Mouse (Mus musculus) CD4-positive, CD25-positive, alpha-beta regulatory T cell, adult 2 months (primary cell): ENCODE data around the gene Mpzl2.
"Not testable (repeated sequence)": the region's sequence is repeated elsewhere in the genome, so short reads cannot be mapped to it uniquely, and the experiment has no call there.

ENCODE experiments used
- DNase-seq: peaks from one replicate; pipeline ENCODE4 v3.0.0-alpha.2; 2012; ENCODE audit warnings: low read depth, low spot score

Mpzl2 gene

DNA sequence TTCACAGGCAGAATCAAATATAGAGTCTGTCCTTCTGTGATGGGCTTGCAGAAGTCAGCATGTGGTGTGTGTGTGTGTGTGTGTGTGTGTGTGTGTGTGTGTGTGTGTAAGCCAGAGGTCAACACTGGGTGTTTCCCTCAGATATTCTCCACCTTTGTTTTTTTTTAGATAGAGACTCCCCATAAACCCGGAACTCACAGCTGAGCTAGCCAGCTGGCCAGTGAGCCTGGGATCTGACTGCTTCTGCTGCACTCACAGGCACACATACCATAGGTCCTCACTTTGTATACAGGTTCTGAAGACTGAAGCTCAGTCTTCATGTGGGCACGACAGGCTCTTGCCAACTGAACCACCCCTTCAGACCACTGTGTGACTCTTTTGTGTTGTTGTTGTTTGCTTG is 7.3 kb upstream of the Mpzl2 start:
- no peak for DNase-seq

DNA sequence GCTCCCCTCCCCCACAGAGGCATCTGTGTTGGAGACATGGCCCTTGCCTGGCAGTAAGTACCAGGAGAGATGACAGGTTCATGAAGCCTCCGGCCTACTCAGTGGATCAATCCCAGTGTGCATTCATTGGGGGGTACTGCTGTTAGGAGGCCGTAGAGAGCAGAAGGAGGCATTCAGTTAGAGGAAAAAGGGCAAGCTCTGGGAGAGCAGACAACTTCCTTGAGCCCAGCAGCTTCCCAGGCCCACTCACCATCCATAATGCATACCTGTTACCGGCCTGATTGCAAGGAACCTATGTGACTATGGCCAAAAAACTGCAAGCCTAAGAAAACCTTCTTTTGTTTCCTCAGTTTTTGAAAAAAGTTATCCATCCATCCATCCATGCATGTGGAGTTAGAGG is 5.1 kb upstream of the Mpzl2 start:
- DNase-seq, result no peak

DNA sequence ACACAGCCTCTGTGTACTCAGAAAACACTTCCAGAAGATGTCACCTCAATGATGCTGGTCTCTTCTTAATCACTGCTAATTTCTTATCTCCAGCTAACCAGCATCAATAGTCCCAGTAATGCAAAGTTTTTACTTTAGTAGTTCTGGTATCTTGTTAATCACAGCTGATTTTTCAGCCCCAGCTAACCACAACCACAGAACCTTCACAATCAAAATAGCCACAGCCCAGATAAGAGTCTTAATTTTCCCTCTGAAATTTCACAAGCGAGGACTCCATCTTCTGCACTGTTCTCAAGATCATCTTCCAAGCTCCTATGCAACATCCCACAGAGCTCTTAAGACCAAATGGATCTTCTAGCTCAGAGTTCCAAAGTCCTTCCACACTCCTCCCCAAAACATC is 1.8 kb upstream of the Mpzl2 start:
- not testable (repeated sequence) for DNase-seq

DNA sequence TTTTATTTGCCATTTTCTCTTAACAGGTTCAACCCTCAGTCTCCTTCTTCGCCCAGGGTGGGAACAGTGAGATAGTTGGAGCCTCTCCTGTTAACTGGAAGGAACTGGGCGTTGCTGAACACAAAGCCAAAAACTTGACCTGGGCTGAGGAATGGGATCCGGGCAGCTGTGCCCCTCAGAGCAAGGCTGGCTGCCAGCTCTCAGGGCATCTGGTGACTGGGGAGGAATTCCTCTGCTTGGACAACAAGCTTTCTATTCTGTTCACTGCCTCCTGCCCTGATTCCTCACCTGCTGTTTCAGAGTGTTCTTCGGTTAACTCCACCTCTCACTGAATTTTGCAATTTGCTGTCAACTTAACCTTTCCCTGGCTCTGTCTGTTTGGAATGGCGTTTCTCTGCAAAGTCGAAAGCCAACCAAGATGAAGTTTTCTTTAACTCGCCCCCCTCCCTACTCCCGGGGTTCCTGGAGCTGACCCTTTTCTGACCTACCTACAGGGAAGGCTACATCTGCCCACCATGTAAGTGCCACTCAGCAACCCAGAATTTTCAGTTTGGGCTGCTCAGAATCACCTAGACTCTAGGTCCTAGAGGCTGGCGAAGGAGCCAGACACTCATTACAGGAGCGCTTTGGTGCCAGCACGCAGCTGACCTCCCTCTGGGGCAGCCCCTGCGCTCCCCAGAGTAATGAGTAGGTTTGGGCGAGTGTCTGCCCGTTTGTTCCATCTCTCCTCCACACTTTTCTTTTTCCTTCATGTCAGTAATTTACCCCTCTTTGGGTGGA is 657 bp downstream of the Mpzl2 start:
- DNase-seq, result no peak

DNA sequence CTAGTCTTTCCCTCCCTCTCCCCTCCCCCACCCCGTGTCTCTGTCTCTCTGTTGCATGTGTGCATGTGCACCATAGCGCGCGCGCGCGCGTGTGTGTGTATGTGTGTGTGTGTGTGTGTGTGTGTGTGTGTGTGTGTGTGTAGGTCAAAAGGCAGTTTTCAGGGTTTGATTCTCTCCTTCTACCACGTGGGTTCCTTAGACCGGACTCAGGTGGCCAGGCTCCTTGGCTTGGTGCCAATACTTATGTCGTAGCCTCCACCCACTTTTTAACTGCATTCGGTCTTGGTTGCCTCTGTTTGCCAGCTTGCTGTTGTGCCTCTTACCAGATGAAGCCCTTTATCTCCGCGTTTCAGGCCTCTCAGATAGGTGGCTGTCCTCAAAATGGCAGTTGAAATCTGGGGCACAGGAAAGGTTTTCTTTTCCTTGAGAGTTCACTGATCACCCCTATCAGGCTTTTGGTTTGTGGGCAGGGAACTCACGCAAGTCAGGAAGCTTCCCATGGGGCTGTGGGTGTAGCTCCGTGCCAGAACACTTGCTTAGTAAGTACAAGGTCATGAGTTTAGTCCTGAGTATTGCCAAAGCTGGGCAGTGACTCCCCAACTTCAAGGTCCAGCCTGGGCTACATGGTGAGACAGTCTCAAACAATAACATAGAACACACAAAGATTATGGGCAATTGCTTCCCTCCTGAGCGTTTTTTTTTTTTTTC is 1.7 kb downstream of the Mpzl2 start:
- DNase-seq, result peak; percentile 36

GRCm38 (mm10) chr9:45042056-45042720 is 2.6 kb downstream of the Mpzl2 start:
- DNase-seq, result peak; percentile 37

GRCm38 (mm10) chr9:45042947-45043346 is 3.3 kb downstream of the Mpzl2 start:
- DNase-seq, result peak; percentile 32

- DNase-seq, result no peak
These were observed 7.4 kb downstream of the Mpzl2 start for GRCm38 (mm10) chr9:45046973-45047372.

GRCm38 (mm10) chr9:45048511-45048910 is 8.9 kb downstream of the Mpzl2 start:
- peak; percentile 71 for DNase-seq

- DNase-seq, result no peak
These were observed 10.1 kb downstream of the Mpzl2 start for GRCm38 (mm10) chr9:45049731-45050130.

DNA sequence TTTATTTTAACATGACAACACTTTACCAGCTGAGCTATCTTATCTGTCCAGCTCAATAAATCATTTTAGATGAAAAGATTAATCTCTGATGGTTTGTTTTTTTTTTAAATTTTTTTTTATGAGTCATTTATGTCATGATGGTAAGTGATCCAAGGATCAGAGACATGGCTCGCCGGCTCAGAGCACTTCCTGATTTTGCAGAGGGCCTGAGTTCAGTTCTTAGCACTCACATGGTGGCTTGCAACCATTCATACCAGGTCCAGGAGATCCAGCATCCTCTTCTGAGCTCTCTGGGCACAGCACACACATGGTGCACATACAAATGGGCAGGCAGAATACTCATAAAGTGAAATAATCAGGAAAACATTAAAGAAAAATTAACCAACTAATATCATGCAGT is 10.7 kb downstream of the Mpzl2 start:
- DNase-seq, result no peak

GRCm38 (mm10) chr9:45055082-45055713 is 15.6 kb downstream of the Mpzl2 start, which contains the start of gene Mpzl3:
TSS of gene Mpzl3 (plus strand) at chr9:45055186.
- peak; percentile 94 for DNase-seq

GRCm38 (mm10) chr9:45058304-45058940 is 18.8 kb downstream of the Mpzl2 start:
- no peak for DNase-seq

GRCm38 (mm10) chr9:45060151-45060550 is 20.6 kb downstream of the Mpzl2 start:
- DNase-seq, result no peak

DNA sequence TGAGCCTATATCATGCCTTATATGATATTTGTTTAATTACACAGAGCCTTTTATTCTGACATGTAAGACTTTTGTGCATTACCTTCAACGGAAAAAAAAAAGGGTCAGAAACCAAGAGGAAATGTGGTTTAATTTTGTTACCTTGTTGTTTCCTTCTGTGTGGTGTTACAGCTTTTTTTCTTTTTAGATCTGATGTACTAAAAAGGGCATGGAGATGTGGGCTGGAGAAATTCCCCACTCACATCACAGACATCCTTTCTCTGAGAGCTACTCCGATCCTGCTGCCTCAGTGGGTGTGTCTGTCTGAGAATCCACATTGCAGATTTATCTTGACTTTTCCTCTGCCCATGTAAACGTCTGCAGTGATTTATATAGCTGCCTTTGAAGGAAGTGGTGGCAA is 23.1 kb downstream of the Mpzl2 start:
- peak; percentile 46 for DNase-seq

- DNase-seq, result no peak
These were observed 24.8 kb downstream of the Mpzl2 start for GRCm38 (mm10) chr9:45064421-45064820.

GRCm38 (mm10) chr9:45066735-45067134 is 27.1 kb downstream of the Mpzl2 start:
- DNase-seq, result no peak

DNA sequence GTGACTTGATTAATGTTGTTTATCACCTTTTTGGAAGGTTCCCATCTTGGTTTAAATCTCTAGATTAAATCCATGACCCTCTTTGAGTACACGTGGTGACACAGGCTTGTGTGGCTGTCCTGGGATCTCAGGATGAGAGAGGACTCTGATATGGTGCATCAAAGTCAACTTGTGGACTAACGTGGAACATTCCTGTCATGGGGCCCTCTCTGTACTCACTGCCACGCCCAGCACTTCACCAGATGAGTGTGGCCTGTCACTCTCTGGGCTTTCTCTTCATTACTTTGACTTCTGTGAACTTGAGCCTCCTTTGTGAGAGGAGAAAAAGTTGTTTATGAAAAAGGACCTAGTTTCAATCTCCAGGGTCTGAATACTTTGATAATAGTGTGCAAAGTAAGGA is 32.2 kb downstream of the Mpzl2 start:
- DNase-seq, result no peak

- DNase-seq, result no peak
These were observed 38.3 kb downstream of the Mpzl2 start for GRCm38 (mm10) chr9:45077859-45078258.

DNA sequence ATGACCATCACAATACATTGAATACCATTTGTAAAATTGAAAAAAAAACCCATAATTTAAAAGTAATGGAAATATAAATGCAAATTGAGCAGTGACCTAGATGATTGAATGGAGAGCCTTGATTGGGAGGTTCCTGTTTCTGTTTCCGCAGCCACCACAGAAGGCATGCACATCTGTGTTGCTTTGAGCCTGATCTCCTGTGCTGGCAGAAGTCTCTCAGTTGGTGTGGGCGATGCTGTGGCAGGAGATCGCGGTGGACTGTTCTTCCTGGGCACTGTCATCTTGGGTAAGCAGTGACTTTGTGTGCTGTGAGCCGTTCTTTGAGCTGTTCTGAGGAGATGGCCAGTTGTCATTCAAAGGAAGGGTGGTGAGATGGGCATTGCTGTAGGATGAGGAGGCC is 39.4 kb downstream of the Mpzl2 start, which contains the start of gene Jaml:
Gene Jaml (plus strand): TSS at position 173 of the 400 bp plus-strand sequence.
- DNase-seq, result peak; percentile 59

GRCm38 (mm10) chr9:45083132-45083531 is 43.5 kb downstream of the Mpzl2 start:
- DNase-seq, result peak; percentile 60
